Mouse (Mus musculus): Measurements from ENCODE around the gene Urgcp.
"Not testable (repeated sequence)": the region's sequence is repeated elsewhere in the genome, so short reads cannot be mapped to it uniquely, and the experiment has no call there.

Urgcp gene

DNA sequence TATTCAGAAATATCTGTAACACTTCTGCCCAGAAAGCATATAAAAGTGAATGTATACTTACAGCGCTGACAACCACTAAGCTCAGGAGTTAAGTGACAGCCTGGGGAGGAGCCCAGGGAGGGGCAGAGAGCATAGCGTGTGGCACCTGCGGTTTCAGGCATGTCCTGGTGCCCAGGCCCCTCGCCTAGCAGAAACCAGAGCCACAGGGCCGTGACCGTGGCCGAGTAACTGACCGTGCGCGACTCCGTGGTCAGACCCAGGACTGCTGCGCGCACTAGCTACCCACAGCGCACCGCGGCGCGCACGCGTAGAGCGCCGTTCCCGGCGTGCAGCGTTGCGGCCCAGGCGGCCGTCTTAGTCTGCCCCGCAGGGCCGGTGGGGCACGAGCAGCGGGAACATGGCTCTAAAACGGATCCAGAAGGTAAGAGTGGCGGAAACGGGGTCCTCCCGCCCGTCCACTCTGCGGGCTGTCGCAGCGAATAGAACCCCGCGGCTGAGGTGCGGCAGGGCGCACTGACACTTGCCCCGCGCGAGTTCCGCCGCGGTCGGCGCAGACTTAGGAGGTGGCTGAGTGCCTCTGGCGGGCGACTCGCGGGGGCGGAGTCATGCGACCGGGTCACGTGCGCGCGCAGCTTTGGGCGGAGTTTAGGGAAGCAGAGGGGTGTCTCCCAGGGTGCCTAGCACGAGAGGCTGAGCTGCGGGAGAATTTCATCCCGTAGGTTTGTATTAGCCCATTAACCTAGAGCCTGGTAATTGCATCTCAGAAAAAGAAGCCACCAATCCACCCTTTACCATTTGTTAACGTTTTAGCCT is at the start of gene Urgcp:
Urgcp (minus strand) TSS at position 557 of the 813 bp plus-strand sequence.
- peak; percentile 92 for DNase-seq (ENCODE audit: low read depth, low spot score)

DNA sequence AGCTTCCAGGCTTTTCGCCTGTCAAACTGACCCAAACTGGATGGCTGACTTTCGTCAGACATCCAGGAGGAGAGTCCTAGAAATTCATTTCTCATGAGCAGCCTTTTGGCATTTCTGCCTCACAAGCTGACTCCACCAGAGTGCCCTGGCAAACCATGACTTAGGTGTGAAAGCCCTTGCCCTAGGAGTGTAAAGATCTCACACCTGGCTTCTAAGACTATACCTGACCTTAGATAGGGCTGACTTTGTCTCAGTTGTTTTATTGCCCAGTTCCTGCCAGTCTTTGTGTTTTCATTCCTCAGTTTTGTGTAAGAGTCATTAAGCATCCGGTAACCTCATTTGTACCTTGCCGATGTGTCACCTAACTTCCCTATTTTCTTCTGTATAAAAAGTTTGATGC is 47.3 kb upstream of the Urgcp start:
- not testable (repeated sequence) for DNase-seq (ENCODE audit: low read depth, low spot score)

DNA sequence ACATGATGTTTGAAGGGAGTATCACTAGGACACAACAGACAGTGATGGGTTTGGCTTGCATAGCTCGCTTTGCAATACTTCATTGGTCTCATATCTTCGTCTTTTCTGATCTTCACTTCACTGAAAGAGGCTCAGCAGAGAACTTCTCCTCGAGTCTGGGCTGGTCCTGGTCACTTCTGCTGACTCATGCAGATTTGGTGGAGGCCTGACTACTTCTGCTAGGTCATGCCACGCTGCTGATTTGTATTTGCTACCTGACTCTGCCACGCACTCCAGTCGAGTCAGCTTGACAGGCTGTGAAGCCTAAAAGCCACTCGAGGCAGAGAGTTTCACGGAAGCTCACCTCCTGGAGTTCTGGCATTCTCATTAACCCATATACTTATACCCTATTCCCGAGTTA is 45.8 kb upstream of the Urgcp start:
- DNase-seq (ENCODE audit: low read depth, low spot score), result no peak

DNA sequence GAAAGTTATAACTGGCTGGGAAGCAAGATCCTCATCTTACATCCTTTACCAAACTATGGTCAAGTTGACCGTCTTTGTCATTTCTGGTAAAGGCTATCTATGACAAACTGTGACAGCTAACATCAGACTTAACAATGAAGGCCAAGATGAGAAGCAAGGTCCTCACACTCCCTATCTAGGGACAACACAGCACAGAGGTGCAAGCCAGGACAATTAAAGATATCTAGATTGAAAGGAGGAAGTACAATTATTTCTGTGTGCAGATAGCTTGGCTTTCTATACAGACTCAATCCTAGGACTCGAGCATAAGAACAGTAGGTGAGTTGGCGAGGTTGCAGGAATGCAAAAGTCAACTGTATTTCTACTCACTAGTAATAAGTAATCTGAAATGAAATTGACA is 43.5 kb upstream of the Urgcp start:
- no peak for DNase-seq (ENCODE audit: low read depth, low spot score)

DNA sequence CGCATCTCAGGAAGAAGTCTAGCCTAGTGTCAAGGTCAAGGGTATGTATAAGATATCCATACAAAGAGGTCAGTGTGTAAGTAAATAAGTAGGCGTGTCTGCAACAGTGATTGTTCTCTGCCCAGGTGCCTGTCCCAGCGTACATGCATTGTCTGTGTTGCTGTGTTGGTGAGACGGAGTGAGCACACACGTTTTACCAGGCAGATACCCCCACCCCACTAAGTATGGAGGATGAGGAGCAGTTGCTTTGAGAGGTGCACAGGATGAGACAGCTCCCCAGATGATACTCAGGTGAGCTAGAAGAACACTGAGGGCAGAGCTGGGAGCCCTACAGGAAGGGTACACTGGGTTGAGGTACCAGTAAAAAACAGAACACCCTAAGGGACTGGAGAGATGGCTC is 42.0 kb upstream of the Urgcp start:
- no peak for DNase-seq (ENCODE audit: low read depth, low spot score)

DNA sequence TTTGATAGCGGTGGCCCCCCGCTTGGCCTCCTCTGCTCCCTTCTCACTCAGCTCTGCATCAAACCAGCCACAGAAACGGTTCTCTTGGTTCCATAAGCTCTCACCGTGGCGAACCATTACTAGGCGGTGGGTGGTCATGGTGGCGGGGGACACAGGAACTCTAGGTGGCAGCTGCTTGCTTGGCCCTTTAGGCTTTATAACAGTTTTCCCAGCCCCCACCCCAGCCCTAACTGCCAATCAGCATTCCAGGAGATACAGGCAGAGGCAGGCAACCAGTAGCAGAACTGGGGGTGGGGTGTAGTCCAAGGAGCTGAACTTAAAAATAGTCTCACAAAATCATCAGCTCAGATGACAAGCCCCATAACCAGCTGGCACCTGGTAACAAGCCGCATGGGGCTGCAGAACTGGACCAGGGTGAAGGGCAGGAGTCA is 41.4 kb upstream of the Urgcp start, which contains the start of gene Pgam2:
Pgam2 (minus strand) TSS at position 183 of the 431 bp plus-strand sequence.
- no peak for DNase-seq (ENCODE audit: low read depth, low spot score)

DNA sequence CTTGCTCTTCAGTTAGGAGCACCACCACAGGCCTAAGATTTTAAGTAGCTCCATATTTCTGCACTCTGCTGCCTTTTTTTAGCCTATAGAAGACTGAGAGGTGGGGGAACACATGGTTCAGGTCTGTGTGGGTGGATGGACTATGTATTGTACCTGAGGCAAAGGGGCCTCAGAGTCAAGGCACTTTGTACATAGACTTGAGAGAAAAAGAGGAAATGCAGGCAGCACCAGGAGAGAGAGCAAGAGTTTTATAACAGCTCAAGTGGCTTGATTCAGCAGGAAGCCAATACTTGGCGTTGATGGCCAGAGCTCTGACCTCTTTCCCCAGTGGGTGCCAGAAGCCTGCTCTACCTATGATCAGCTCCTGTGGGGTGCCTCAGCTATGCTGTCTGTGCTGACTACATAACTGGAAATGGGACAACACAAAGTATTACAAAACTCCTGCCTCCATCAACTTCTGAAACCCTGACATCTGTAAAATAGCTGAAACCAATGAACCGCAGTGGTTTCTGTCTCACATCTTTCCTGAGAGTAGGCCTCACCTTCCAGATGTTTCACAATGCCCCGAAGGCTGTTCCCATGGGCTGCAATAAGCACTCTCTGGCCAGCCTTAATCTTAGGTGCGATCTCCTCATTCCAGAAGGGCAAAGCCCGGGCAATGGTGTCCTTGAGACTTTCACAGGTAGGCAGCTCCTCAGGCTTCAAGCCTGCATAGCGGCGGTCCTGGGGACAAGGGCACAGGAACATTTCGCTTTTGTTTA is 40.5 kb upstream of the Urgcp start:
- no peak for DNase-seq (ENCODE audit: low read depth, low spot score)

DNA sequence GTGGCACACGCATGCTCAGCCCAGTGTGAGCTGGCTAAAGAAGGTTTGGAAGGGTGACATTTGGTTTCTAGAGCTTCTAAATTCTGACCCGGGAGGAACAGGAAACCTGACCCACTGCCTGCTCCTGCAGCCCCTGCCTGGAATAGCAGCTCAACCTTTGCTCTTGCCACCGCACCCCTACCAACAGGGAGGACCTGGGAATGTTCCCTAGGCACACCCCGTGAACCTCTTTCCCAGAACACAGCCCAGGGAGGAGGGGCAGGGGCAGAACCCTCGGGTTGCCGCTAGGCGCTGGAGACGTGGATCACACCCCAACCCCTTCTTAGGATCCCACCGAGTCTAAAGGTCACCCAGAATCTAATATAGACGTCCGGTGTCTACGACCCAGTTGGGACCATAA is 39.8 kb upstream of the Urgcp start:
- DNase-seq (ENCODE audit: low read depth, low spot score), result no peak

DNA sequence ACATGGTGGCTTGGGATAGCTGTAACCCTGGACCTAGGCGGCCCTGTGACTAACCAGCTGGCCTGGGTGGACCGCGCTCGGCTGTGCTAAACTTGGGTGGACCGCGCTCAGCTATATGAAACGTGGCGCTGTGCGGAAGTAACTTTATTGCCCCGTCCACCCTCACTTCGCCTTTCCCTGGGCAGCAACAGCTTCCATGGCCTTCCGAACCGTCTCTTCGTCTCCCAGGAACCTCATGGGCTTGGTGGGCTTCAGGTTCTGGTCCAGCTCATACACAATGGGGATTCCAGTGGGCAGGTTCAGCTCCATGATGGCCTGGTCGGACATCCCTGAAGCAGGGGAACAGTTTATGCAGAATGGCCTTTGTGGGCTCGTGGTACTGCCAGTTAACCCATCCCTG is 39.3 kb upstream of the Urgcp start:
- DNase-seq (ENCODE audit: low read depth, low spot score), result no peak

DNA sequence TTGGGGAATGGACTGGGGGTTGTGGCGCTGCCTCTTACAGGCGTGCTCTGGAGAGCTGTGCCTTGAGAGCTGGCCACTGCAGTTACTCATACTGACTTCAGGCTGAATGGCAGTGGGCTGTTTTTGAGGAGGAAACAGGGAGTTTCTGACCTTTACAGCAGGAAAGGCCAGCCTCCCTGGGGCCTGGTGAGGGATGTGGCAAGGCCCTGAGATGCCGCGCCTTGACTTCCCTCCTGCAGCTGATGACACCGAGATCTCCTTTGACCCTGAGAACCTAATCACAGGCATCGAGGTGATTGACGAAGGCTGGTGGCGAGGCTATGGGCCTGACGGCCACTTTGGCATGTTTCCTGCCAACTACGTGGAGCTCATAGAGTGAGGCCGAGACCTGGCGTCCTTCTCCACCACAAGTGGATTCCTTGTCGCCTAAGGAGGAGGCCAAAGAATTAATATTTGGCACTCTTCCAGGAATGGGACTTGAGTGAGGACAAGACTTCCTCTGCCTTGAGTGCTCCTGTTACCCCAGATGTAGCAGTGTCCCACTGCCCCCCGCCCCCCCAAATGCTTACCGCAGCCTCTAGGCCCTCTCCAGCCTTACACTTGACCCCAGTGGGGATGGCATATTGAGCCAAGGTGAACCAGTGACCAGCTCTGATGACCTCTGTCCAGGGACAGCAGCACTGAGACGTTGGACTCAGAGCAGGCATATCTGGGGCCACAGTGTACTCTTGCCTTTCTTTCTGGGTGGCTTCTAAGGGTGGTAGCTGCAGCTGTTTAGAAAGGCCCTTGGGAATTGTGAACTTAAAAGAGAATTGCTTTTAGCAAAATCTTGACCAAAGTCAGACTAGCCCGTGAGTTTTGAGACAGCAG is 37.7 kb upstream of the Urgcp start:
- DNase-seq (ENCODE audit: low read depth, low spot score), result no peak

DNA sequence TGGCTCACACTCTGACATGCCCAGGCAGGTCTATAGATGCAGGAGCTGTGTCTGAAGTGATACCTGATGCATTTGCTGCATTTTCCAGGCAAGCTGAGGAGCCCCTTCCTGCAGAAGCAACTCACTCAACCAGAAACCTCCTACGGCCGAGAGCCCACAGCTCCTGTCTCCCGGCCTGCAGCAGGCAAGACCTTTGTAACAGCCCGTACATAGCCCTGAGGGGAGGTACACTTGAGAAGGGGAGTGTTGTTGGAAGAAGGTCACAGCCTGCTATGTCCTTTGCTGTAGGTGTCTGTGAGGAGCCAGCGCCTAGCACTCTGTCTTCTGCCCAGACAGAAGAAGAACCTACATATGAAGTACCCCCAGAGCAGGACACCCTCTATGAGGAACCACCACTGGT is 35.8 kb upstream of the Urgcp start:
- no peak for DNase-seq (ENCODE audit: low read depth, low spot score)

DNA sequence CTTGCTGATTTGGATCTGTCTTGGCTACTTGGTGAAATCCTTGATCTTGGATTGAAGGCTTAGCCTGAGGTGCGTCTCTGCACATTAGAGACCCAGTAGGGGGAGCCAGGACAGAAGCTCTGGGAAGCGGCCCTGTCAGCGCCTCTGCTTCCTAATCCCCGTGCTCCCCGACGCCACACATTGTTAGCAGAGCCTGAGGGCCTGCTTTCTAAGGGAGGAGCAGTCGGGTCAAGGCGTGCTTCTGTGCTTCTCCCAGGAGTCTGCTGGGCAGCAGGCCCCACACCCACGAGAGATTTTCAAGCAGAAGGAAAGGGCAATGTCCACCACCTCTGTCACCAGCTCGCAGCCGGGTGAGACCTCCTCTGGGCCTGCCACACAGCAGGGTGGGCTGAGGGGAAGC is 35.2 kb upstream of the Urgcp start:
- no peak for DNase-seq (ENCODE audit: low read depth, low spot score)

DNA sequence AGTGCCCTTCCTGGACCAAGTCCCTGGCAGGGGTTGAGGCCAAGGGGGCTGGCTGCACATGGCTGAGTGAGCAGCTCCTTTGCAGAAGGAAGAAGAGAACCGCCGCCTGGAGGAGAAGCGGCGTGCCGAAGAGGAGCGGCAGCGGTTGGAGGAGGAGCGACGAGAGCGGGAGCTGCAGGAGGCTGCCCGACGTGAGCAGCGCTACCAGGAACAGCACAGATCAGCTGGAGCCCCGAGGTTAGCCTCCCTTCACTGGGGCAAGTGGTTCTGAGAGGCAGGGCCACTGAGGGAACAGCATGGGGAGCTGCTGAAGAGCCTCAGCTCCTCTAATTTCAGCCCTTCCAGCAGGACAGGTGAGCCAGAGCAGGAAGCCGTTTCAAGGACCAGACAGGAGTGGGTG is 34.8 kb upstream of the Urgcp start:
- no peak for DNase-seq (ENCODE audit: low read depth, low spot score)

DNA sequence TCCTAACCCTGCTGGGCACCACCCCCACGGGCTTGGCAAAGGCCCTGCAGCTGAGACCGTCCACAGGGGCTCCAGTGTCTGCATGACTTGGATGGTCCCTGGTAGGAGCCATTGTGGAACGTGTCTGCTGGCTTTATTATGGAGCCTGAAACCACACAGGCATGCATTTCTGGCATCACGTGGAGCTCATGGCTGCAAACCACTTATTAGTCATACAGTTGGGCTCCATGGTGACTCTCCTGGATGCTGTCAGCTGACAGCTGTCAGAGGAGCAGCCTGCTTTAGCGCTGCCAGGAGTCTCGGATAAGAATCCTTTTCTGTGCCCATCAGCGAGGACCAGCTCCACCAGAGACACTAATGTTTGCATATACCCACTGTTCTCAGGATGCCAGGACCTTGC is 33.5 kb upstream of the Urgcp start:
- no peak for DNase-seq (ENCODE audit: low read depth, low spot score)

DNA sequence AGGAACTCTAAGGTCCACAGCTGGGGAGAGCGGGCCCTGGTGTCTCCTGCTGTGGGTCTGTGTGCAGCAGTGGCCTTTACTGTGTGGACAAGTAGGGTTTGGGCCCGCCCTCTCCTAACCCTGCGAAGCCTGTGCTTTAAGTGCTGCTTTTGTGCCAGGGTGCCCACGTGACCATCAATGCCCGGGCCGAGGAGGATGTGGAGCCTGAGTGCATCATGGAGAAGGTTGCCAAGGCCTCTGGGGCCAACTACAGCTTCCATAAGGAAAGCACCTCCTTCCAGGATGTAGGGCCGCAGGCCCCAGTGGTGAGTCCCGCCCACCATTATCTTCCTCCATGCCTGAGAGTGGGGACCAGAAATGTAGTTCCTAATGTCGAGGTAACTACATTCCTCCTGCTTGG is 33.1 kb upstream of the Urgcp start:
- no peak for DNase-seq (ENCODE audit: low read depth, low spot score)

DNA sequence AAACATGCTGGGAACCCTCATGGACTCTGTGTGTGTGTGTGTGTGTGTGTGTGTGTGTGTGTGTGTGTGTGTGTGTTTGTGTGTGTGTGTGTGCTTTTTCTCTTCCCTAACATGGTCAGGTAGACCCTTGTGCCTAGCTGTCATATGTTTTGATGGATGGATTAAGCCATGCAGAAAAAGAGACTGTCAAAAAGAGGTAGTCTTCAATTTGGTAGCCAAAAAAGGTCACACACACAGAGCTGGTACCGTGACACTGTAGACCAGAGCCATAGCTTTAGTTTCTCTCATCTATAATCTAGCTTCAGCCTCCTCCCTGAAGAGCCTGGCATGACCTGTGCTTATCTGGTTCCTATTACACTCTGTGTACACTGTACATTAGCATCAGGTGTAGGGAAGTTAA is 28.3 kb upstream of the Urgcp start:
- no peak for DNase-seq (ENCODE audit: low read depth, low spot score)

DNA sequence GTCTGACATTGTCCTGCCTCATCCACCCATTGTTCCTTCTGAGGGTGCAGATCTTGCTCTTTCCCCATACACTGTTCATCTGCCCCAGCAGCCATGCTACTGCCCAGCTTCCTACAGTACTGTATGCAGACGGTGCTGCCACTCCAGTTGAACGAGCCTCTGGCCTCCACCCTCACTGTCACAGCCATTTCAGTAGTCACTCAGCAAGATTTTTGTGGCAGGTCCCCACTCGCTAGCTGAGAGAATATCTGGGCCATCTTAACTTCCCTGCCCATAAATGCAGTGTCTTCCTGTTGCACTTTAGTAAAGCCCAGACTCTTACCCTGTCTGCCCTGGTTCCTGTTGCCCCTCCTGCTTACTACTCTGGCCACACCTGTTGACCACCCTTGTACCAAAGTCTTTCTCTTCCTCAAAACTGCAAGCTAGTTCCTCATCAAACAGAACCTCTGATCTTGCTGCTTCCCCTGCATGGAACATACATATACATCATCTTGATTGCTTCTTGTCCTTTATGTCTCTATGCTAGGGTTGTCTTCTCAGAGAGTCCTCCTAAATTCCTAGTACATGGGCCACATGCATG is 27.7 kb upstream of the Urgcp start:
- DNase-seq (ENCODE audit: low read depth, low spot score), result no peak

DNA sequence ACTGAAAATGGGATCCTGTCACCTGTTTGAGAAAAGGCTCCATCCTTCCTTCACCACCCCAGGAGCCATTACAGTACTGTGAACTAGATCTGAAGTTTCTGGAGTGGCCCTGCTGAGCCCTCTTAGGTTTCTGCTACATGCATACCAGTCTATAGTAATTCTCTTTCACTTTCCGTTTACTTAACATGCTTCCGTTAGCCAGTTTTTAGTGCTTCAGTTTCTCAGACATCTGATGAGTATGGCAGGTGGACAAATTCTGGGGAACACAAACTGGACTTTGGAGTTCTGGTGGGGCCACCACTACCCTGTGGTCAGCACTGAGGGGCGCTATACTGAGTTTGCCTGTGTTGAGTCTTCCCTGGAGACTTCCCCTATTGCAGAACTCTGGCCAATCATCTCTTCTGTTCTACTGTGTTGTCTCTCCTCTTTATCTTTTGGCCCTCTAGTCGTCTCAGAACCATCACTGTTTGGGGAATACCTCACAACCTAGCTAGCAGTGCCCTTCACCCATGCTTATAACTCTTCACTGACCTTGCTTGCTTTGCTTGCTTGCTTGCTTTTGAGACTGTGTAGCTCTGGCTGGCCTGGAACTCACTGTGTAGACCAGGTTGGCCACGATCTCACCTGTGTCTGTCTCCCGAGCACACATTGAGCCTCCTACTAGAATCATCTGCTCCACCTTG is 27.0 kb upstream of the Urgcp start:
- no peak for DNase-seq (ENCODE audit: low read depth, low spot score)

DNA sequence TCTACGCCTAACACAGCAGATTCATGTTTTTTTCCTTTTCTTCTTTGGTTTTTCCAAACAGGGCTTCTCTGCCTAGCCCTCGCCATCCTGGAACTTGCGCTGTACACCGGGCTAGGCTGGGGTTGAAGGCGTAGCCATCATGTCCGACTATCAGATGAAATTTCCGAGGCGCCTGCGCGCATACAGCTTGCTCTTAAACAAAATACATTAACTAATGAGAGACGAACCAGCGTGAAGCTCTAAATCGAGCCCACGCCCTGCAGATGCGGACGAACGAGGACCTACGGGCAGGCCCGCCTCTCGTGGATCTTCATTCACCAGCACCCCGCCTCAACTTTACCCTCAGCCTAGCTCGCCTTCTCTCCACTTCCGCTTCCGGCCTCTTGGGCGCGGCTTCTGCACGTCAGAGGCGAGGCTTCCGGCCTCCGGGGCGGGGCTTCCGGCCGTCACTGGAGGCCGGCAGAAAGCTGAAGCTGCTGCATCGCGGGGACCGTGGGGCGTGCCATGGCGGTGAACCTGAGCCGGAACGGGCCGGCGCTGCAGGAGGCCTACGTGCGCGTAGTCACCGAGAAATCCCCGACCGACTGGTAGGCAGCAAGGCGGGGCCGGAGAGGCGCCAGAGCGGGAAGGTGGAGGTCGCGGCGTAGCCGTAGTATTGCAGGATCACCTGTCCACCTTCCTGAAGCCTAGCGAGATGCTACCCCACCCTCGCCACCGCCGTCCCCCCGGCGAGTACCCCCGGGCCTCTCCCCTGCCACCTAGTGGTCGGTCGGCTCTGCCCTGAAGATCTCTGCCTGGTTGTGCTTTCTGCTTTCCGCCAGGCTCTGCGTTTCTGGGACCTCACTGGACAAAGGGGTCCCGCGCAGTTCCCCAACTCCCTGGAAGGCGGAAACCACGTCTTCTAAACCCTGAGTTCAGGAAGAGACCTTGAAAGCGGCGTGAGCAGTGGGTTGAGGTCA is 26.2 kb upstream of the Urgcp start, which contains the start of gene Dbnl:
Dbnl (plus strand) TSS at position 433 of the 959 bp plus-strand sequence.
- peak; percentile 90 for DNase-seq (ENCODE audit: low read depth, low spot score)

DNA sequence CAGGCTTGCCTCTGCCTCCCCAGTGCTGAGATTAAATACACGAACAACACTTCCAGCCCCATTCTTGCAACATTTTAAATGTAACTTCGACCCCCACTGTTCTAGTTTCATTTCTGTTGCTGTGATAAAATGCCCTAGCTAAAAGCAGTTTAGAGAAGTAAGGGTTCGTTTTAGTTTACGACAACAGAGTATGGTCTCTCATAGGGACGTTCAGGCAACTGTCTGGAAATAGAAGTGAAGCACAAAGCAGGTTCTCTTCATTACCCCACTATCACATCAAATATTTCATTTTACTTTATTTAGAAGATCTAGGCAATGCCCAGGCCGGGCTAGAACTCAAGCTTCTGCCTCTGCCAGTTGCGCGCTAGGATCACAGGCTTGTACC is 25.5 kb upstream of the Urgcp start:
- no peak for DNase-seq (ENCODE audit: low read depth, low spot score)

Measured in retina, postnatal 7 days (tissue).